Mouse (Mus musculus) liver, embryonic 16.5 days (tissue): ENCODE measurements around the gene Gse1. TPM values are rescaled to one million over a fixed set of nuclear protein-coding genes. Genes with fewer than 3 reads are reported as not detected.
A peak's percentile ranks its signal among the peaks of the same experiment; 100 is the strongest.

Experiments
- ATAC-seq: fragments of 200-750 bp; cut with Nextera tagmentation; 2 replicates; pipeline ENCODE4 v1.8.0; 2017; ENCODE audit warnings: low read depth, mild to moderate bottlenecking, moderate number of reproducible peaks, moderate library complexity
- H3K27ac ChIP-seq: fragments of 300-500 bp; sonication (generic); 2 replicates; pipeline ENCODE4 v1.5.1; 2014; ENCODE audit warnings: mild to moderate bottlenecking, low read length
- H3K27me3 ChIP-seq: fragments of 300-500 bp; sonication (generic); 2 replicates; pipeline ENCODE4 v1.6.1; 2014; ENCODE audit warnings: low read depth, low read length, mixed read lengths; ENCODE audit not compliant: control insufficient read depth, insufficient read depth
- H3K36me3 ChIP-seq: fragments of 300-500 bp; sonication (generic); 2 replicates; pipeline ENCODE4 v1.6.1; 2014; ENCODE audit warnings: mild to moderate bottlenecking; ENCODE audit not compliant: control insufficient read depth, insufficient read depth
- H3K4me1 ChIP-seq: fragments of 300-500 bp; sonication (generic); 2 replicates; pipeline ENCODE4 v1.6.1; 2014; ENCODE audit warnings: low read depth, low read length, mixed read lengths; ENCODE audit not compliant: control insufficient read depth
- H3K4me2 ChIP-seq: fragments of 300-500 bp; sonication (generic); 2 replicates; pipeline ENCODE4 v1.6.1; 2014; ENCODE audit warnings: low read depth, low read length, mixed read lengths
- H3K4me3 ChIP-seq: fragments of 300-500 bp; sonication (generic); 2 replicates; pipeline ENCODE4 v1.5.1; 2014; ENCODE audit warnings: low read depth, mild to moderate bottlenecking, low read length
- H3K9ac ChIP-seq: fragments of 300-500 bp; sonication (generic); 2 replicates; pipeline ENCODE4 v1.6.1; 2014; ENCODE audit warnings: low read depth, low read length
- H3K9me3 ChIP-seq: fragments of 300-500 bp; sonication (generic); replicated peaks from 2 replicates; pipeline ENCODE4 v1.6.1; 2016; ENCODE audit warnings: low read length; ENCODE audit not compliant: control insufficient read depth
- WGBS: fragments of 180-500 bp; shearing (Covaris S2); extraction: QIAGEN DNeasy Blood & Tissue Kit; methylation state at CpG from one replicate; pipeline ENCODE4 v1.1.7; 2014; ENCODE audit not compliant: insufficient replicate concordance; 5-methylcytosine and 5-hydroxymethylcytosine counted together
- polyA plus RNA-seq: library from polyadenylated mRNA; unstranded; fragments of >200 nt; fragmentation: Nextera tagmentation; extraction: Ambion mirVana; gene quantifications from 2 replicates; pipeline ENCODE4 v1.2.1, GENCODE M21; 2015

Gene Gse1
- polyA plus RNA-seq, 1 experiment from 2014 or later: 9.5 TPM

- H3K4me2 ChIP-seq: no peak overlapping the region
- no peak overlapping the region for H3K27ac ChIP-seq
- peaks cover 2% of the 10 kb centered on the region; the same call in 1 of the 2 replicates for H3K27me3 ChIP-seq
- no peaks in the 10 kb centered on the region for H3K36me3 ChIP-seq
- H3K4me3 ChIP-seq: no peak overlapping the region
- 76% methylated on average over 33 of the region's 33 CpGs for WGBS
- H3K9me3 ChIP-seq: no peaks in the 10 kb centered on the region; the same call in 1 of the 2 replicates
- H3K4me1 ChIP-seq: peaks cover 17% of the 10 kb centered on the region
- H3K9ac ChIP-seq: no peak overlapping the region
- no peak for ATAC-seq
Observed at GRCm38 (mm10) chr8:120399212-120399934, 171.1 kb downstream of the Gse1 start.

GRCm38 (mm10) chr8:120401216-120401615 is 173.0 kb downstream of the Gse1 start:
- no peak for ATAC-seq
- Histone ChIP-seq H3K27me3 (peaks cover 2% of the 10 kb centered on the region; the same call in 1 of the 2 replicates), H3K36me3 (no peaks in the 10 kb centered on the region), H3K9ac (no peak overlapping the region), H3K4me3 (no peak overlapping the region), H3K4me1 (peaks cover 24% of the 10 kb centered on the region), H3K4me2 (no peak overlapping the region), H3K9me3 (no peaks in the 10 kb centered on the region; the same call in 1 of the 2 replicates), H3K27ac (no peak overlapping the region)
- WGBS: 86% methylated on average over 2 of the region's 2 CpGs

- no peak overlapping the region for H3K4me2 ChIP-seq
- H3K27me3 ChIP-seq: peaks cover 2% of the 10 kb centered on the region; the same call in 1 of the 2 replicates
- no peaks in the 10 kb centered on the region for H3K36me3 ChIP-seq
- peaks cover 25% of the 10 kb centered on the region for H3K4me1 ChIP-seq
- H3K9ac ChIP-seq: peak overlapping the region; percentile 22
- H3K9me3 ChIP-seq: no peaks in the 10 kb centered on the region
- 36% methylated on average over 7 of the region's 7 CpGs for WGBS
- no peak overlapping the region for H3K27ac ChIP-seq
- no peak overlapping the region for H3K4me3 ChIP-seq
- ATAC-seq: no peak
Observed at GRCm38 (mm10) chr8:120401712-120402111, 173.5 kb downstream of the Gse1 start.

- H3K9me3 ChIP-seq: no peaks in the 10 kb centered on the region
- H3K27me3 ChIP-seq: peaks cover 2% of the 10 kb centered on the region; the same call in 1 of the 2 replicates
- no peak for ATAC-seq
- H3K27ac ChIP-seq: no peak overlapping the region
- no peak overlapping the region for H3K4me2 ChIP-seq
- H3K36me3 ChIP-seq: no peaks in the 10 kb centered on the region
- WGBS: 50% methylated on average over 7 of the region's 7 CpGs
- H3K9ac ChIP-seq: no peak overlapping the region
- H3K4me3 ChIP-seq: no peak overlapping the region
- peaks cover 39% of the 10 kb centered on the region for H3K4me1 ChIP-seq
Observed at GRCm38 (mm10) chr8:120403606-120404269, 175.5 kb downstream of the Gse1 start.

GRCm38 (mm10) chr8:120404609-120405036 is 176.4 kb downstream of the Gse1 start:
- no peak for ATAC-seq
- H3K4me2 ChIP-seq: no peak overlapping the region

GRCm38 (mm10) chr8:120406008-120406632 is 177.9 kb downstream of the Gse1 start:
- no peak overlapping the region for H3K4me3 ChIP-seq
- H3K4me2 ChIP-seq: no peak overlapping the region
- no peak for ATAC-seq
- H3K4me1 ChIP-seq: peaks cover 43% of the 10 kb centered on the region
- no peak overlapping the region for H3K9ac ChIP-seq
- H3K27ac ChIP-seq: no peak overlapping the region
- no peaks in the 10 kb centered on the region for H3K9me3 ChIP-seq
- WGBS: 70% methylated on average over 12 of the region's 12 CpGs
- H3K27me3 ChIP-seq: no peaks in the 10 kb centered on the region
- no peaks in the 10 kb centered on the region for H3K36me3 ChIP-seq

More at GRCm38 (mm10) chr8:120404609-120405036, 176.4 kb downstream of the Gse1 start:
- H3K9me3 ChIP-seq: no peaks in the 10 kb centered on the region
- no peak overlapping the region for H3K9ac ChIP-seq
- H3K36me3 ChIP-seq: no peaks in the 10 kb centered on the region
- H3K27me3 ChIP-seq: peaks cover 2% of the 10 kb centered on the region; the same call in 1 of the 2 replicates
- H3K4me1 ChIP-seq: peaks cover 43% of the 10 kb centered on the region
- no peak overlapping the region for H3K27ac ChIP-seq
- 59% methylated on average over 7 of the region's 7 CpGs for WGBS
- no peak overlapping the region for H3K4me3 ChIP-seq

- Histone ChIP-seq H3K9ac (no peak overlapping the region; the same call in 1 of the 2 replicates), H3K27me3 (no peaks in the 10 kb centered on the region), H3K4me3 (no peak overlapping the region), H3K27ac (no peak overlapping the region), H3K4me1 (peaks cover 38% of the 10 kb centered on the region), H3K36me3 (no peaks in the 10 kb centered on the region), H3K4me2 (peak overlapping the region; percentile 17; the same call in 1 of the 2 replicates), H3K9me3 (no peaks in the 10 kb centered on the region)
- peak; percentile 30 for ATAC-seq
- 19% methylated on average over 9 of the region's 9 CpGs for WGBS
Observed at GRCm38 (mm10) chr8:120407701-120408240, 179.5 kb downstream of the Gse1 start.

- peak overlapping the region; percentile 17; the same call in 1 of the 2 replicates for H3K4me2 ChIP-seq
- no peaks in the 10 kb centered on the region for H3K36me3 ChIP-seq
- no peaks in the 10 kb centered on the region for H3K9me3 ChIP-seq
- peaks cover 36% of the 10 kb centered on the region for H3K4me1 ChIP-seq
- H3K4me3 ChIP-seq: no peak overlapping the region
- no peaks in the 10 kb centered on the region for H3K27me3 ChIP-seq
- 56% methylated on average over 14 of the region's 14 CpGs for WGBS
- H3K9ac ChIP-seq: no peak overlapping the region; the same call in 1 of the 2 replicates
- no peak overlapping the region for H3K27ac ChIP-seq
- no peak for ATAC-seq
Observed at GRCm38 (mm10) chr8:120408241-120409215, 180.3 kb downstream of the Gse1 start.
